Mouse (Mus musculus) spleen, adult 2 months (tissue): ENCODE measurements around the gene Trpv1. TPM values are rescaled to one million over a fixed set of nuclear protein-coding genes. Genes with fewer than 3 reads are reported as not detected.

ENCODE experiments used
- DNase-seq, 2 experiments: peaks; one replicate each; pipeline versions ENCODE4 v3.0.0 to v3.0.0-alpha.2; 2012 to 2021; ENCODE audit warnings: low spot score in 2 of 2, low read depth in 1 of 2
- H3K27ac ChIP-seq: fragments of 200-500 bp; 2 replicates; pipeline ENCODE4 v1.5.1; 2012; ENCODE audit warnings: low read length, inconsistent platforms; ENCODE audit not compliant: insufficient read depth
- H3K27me3 ChIP-seq: fragments of 200-500 bp; 2 replicates; pipeline ENCODE4 v1.6.1; 2012; ENCODE audit warnings: mild to moderate bottlenecking, moderate library complexity, low read length, inconsistent platforms; ENCODE audit not compliant: control insufficient read depth, insufficient read depth
- H3K36me3 ChIP-seq: fragments of 200-500 bp; 2 replicates; pipeline ENCODE4 v1.6.1; 2012; ENCODE audit warnings: mild to moderate bottlenecking, low read length, inconsistent platforms; ENCODE audit not compliant: control insufficient read depth, insufficient read depth
- H3K4me1 ChIP-seq: fragments of 200-500 bp; 2 replicates; pipeline ENCODE4 v1.6.1; 2011; ENCODE audit warnings: inconsistent platforms; ENCODE audit not compliant: control insufficient read depth, insufficient read depth, insufficient read length
- H3K4me3 ChIP-seq: fragments of 200-500 bp; 2 replicates; pipeline ENCODE4 v1.5.1; 2011; ENCODE audit warnings: mild to moderate bottlenecking, inconsistent platforms; ENCODE audit not compliant: insufficient read depth, insufficient read length; ENCODE audit errors: extremely low read depth
- CTCF ChIP-seq: fragments of 200-500 bp; IDR thresholded peaks from 2 replicates; pipeline ENCODE4 v1.5.1; 2011; ENCODE audit warnings: mild to moderate bottlenecking, inconsistent platforms; ENCODE audit not compliant: insufficient read depth, insufficient read length, insufficient replicate concordance; ENCODE audit errors: extremely low read depth
- POLR2A ChIP-seq: fragments of 200-500 bp; IDR thresholded peaks from 2 replicates; pipeline ENCODE4 v1.6.1; 2011; ENCODE audit warnings: low read depth, low read length, inconsistent platforms
- WGBS: fragments of 180-500 bp; shearing (Covaris S2); methylation state at CpG from one replicate; pipeline ENCODE4 v1.1.7; 2018; 5-methylcytosine and 5-hydroxymethylcytosine counted together
- polyA plus RNA-seq: library from polyadenylated mRNA; depleted of rRNA; stranded (reverse); fragments of >200 nt; gene quantifications from 2 replicates; pipeline ENCODE4 v1.2.3, GENCODE M21; 2012

Trpv1 gene
- polyA plus RNA-seq, 1 experiment, result not detected

DNA sequence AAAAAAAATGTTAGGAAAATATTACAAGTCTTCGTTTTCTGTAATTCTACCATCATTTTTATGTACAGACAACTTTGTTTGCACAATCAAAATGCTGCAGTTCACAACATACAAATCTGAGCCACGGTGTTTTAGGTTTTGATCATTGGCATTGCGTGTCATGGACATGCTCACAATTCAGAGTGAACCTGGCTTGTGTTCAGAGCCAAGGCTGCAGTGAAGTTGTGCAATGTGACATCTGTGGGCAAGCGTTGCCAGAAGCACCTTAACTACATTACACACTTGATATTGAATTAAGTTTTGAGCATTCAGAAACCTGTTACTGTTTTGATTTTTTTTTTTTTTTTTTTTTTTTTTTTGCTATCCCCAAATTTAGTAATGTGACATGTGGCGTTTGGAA is 4.0 kb upstream of the Trpv1 start:
- Histone ChIP-seq H3K27me3 (no peaks in the 10 kb centered on the region), H3K4me3 (no peak overlapping the region), H3K4me1 (no peaks in the 10 kb centered on the region), H3K27ac (no peak overlapping the region), H3K36me3 (no peaks in the 10 kb centered on the region)
- no peak for DNase-seq
- 88% methylated on average over 5 of the region's 5 CpGs for WGBS
- TF ChIP-seq POLR2A, result no peak
- TF ChIP-seq CTCF, result no peak

DNA sequence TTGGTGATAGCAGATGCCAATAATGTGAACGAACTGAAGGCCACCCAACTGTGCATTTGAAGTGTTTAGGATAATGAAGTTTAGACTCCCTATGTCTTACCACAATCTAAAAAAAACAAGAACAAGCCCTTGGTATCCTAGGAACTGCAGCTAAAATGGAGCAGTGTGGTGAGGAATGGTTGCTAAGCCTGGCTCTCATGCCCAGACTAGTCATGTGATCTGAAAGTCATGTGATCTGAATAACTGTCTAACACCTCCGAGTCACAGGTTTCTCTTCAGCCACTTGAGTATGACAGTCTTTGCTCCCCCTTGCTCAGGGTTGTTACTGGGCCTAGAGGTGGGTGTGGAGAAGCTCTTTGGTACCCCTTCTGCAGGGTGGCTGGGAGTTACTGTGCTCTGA is 1.6 kb upstream of the Trpv1 start:
- no peak for TF ChIP-seq POLR2A
- no peak for TF ChIP-seq CTCF
- 50% methylated on average over 2 of the region's 2 CpGs for WGBS
- no peak overlapping the region for H3K27ac ChIP-seq
- no peak for DNase-seq
- no peaks in the 10 kb centered on the region for H3K36me3 ChIP-seq
- no peaks in the 10 kb centered on the region for H3K4me1 ChIP-seq
- no peak overlapping the region for H3K4me3 ChIP-seq
- H3K27me3 ChIP-seq, result no peaks in the 10 kb centered on the region

DNA sequence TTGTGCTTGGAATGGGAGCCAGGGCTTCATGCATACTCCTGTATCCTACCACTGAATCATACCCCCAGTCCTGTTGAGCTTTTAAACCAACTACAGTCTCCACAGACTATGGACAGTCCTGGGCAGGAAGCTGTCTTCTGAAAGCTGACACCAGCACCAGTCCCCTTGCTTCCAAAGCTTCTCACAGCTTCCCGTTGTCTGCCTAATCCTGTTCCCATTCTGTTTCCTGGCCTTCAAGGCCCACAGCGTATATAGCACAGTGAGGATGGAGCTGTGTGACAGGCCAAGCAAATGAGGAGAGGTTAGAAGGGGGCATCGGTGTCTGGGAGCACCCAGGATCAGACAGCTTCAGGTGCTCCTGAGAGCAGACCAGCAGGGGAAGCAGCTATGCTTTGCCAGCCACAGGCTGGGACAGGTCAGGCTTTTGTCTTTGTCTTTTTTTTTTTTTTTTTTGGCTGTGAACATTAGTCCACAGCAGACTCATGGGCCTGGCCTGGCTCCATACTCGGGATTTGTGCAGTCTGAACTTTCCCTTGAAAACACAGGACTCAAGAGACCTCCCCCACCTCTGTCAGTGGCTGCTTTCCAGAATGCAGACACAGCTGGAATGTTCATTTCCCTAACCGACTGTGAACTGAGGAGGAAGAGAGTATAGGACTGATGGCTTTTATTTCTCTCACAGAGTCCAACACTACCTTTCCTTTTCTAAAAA is 2.1 kb downstream of the Trpv1 start:
- H3K27ac ChIP-seq, result no peak overlapping the region
- no peaks in the 10 kb centered on the region for H3K36me3 ChIP-seq
- H3K4me3 ChIP-seq, result no peak overlapping the region
- DNase-seq, result no peak
- no peak for TF ChIP-seq CTCF
- TF ChIP-seq POLR2A, result no peak
- H3K4me1 ChIP-seq, result no peaks in the 10 kb centered on the region
- H3K27me3 ChIP-seq, result no peaks in the 10 kb centered on the region
- WGBS, result 29% methylated on average over 5 of the region's 5 CpGs

DNA sequence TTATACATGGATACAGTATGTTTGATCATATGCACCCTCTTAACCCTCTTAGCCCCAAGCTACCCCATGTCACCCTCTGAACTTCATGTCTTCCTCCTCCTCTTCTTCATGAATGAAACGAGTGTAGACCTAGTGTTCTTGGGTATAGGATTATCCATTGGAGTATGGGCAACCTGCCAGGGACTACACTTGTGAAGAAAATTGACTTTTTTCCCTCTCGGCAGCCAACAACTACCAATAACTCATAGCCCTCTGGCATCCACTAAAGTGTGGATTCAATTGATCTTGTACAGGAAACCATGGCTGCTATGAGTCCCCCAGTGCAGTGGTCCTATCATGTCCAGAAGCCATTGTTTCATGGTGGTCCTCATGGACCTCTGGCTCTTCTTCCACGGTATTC is 2.6 kb downstream of the Trpv1 start:
- H3K4me3 ChIP-seq, result no peak overlapping the region
- WGBS, result 76% methylated on average over 3 of the region's 3 CpGs
- DNase-seq, result no peak
- TF ChIP-seq POLR2A (no peak), CTCF (no peak)
- no peak overlapping the region for H3K27ac ChIP-seq
- H3K4me1 ChIP-seq, result no peaks in the 10 kb centered on the region
- H3K36me3 ChIP-seq, result no peaks in the 10 kb centered on the region
- no peaks in the 10 kb centered on the region for H3K27me3 ChIP-seq

DNA sequence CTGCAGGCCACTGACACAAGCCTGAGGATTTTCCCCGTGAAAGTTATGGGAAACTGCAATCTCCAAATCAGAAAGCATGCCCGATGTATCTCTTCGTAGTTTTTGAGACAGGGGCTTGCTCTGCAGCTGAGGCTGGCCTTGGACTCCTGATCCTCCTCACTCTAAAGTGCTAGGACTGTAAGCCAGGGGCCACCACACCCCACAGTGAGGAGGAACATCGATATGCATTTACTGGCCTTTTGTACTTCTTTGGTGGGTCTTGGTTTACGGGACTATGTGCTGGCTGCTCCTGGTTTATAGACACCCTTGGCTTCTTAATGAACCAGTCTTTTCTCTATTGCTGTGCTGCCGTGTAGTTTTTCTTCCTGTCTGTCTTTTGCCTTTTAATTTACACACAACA is 8.1 kb downstream of the Trpv1 start:
- TF ChIP-seq POLR2A (no peak), CTCF (no peak)

DNA sequence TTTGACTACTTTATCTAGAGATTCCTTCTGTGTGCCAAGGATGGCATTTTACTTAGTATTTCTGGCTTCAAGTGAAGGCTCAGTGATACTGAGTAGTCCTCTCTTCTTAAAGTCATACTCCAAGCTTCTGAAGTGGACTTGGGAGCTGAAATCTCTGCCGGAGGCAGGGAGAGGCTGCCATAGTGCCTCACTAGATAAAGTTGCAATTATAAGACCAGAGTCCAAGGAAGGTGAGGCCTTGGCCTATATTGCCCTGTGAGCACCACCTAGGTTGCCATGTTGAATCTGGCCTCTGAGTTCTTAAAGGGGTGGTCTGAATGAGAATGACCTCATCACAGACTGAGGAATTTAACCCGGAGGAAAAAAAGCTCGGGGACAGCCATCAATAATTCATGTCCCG is 8.7 kb downstream of the Trpv1 start:
- Histone ChIP-seq H3K36me3 (no peaks in the 10 kb centered on the region), H3K27ac (no peak overlapping the region), H3K27me3 (no peaks in the 10 kb centered on the region), H3K4me1 (no peaks in the 10 kb centered on the region), H3K4me3 (no peak overlapping the region)
- WGBS, result 91% methylated on average over 4 of the region's 4 CpGs
- DNase-seq, result no peak
- TF ChIP-seq POLR2A, result no peak

More for the DNA sequence above, 8.1 kb downstream of the Trpv1 start:
- H3K27me3 ChIP-seq, result no peaks in the 10 kb centered on the region
- no peak for DNase-seq
- H3K36me3 ChIP-seq, result no peaks in the 10 kb centered on the region
- no peaks in the 10 kb centered on the region for H3K4me1 ChIP-seq
- WGBS, result 86% methylated on average over 6 of the region's 6 CpGs
- H3K4me3 ChIP-seq, result no peak overlapping the region
- no peak overlapping the region for H3K27ac ChIP-seq

DNA sequence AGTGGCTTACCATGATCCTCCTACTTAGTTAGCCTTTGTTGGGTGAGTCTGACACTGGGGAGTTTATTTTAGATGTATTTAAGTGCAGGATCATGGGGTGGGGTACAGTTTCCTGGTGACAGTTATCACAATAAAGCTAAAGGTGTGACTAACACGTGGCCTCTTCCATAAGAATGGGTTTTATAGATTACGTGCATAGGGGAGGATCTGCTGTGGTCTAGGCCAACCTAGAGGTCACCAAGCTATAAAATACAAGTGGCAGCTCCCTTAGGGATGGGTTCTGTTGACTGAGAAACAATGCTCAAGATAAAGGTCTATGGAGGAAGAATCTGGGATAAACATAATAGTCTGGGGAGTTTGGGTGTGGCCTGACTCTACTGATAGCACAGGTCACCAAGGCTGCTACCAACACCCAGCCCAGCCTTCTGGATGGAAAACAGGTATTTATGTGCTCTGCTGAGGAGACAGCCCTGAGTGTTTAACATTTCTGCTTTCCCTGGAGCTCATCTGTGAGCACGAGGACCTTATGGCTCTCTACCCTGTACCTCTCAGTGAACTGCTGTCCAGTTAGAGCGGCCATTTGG is 23.4 kb downstream of the Trpv1 start:
- Histone ChIP-seq H3K4me1 (no peaks in the 10 kb centered on the region), H3K27me3 (no peaks in the 10 kb centered on the region), H3K4me3 (no peak overlapping the region), H3K36me3 (no peaks in the 10 kb centered on the region), H3K27ac (no peak overlapping the region)
- TF ChIP-seq POLR2A (no peak), CTCF (no peak)
- WGBS, result 81% methylated on average over 4 of the region's 4 CpGs
- DNase-seq, result no peak
